Mouse (Mus musculus) MEL (cell line): Measurements from ENCODE around the gene Dph1. TPM values are rescaled to one million over a fixed set of nuclear protein-coding genes. Genes with fewer than 3 reads are reported as not detected.

ENCODE experiments used
- DNase-seq: peaks from one replicate; pipeline ENCODE4 v3.0.0; 2011; ENCODE audit warnings: low read depth, low spot score
- H3K27ac ChIP-seq: 2 replicates; pipeline ENCODE4 v1.5.1; 2012; ENCODE audit warnings: low read depth, mild to moderate bottlenecking, control low read depth, low read length, moderate library complexity; ENCODE audit not compliant: control insufficient read depth
- H3K27me3 ChIP-seq, 2 experiments: fragments of 150-350 bp in 1 of 2; sonication (generic) in 1 of 2; 2 replicates each; pipeline ENCODE4 v1.6.1; 2012; ENCODE audit warnings: low read length in 2 of 2, mild to moderate bottlenecking in 2 of 2, improper control_type of control experiment in 1 of 2, moderate library complexity in 1 of 2; ENCODE audit not compliant: insufficient read depth in 2 of 2, control insufficient read depth in 1 of 2
- H3K36me3 ChIP-seq, 2 experiments: 2 replicates each; pipeline ENCODE4 v1.6.1; 2012 to 2014; ENCODE audit warnings: low read length in 2 of 2, improper control_type of control experiment in 1 of 2, inconsistent platforms in 1 of 2, mild to moderate bottlenecking in 1 of 2; ENCODE audit not compliant: insufficient read depth in 2 of 2, control insufficient read depth in 1 of 2
- H3K4me1 ChIP-seq, 2 experiments: fragments of 150-350 bp in 1 of 2; sonication (generic) in 1 of 2; 2 replicates each; pipeline ENCODE4 v1.6.1; 2012; ENCODE audit warnings: low read length in 2 of 2, improper control_type of control experiment in 1 of 2, mild to moderate bottlenecking in 1 of 2; ENCODE audit not compliant: insufficient read depth in 2 of 2, control insufficient read depth in 1 of 2
- H3K4me3 ChIP-seq, 2 experiments: fragments of 150-350 bp in 1 of 2; sonication (generic) in 1 of 2; 2 replicates each; pipeline ENCODE4 v1.5.1; 2012; ENCODE audit warnings: low read depth in 2 of 2, low read length in 2 of 2, mild to moderate bottlenecking in 2 of 2, moderate library complexity in 2 of 2, control low read depth in 1 of 2, improper control_type of control experiment in 1 of 2; ENCODE audit not compliant: control insufficient read depth in 1 of 2, insufficient read depth in 1 of 2
- H3K79me2 ChIP-seq: 2 replicates; pipeline ENCODE4 v1.6.1; 2012; ENCODE audit warnings: mild to moderate bottlenecking, low read length, moderate library complexity; ENCODE audit not compliant: control insufficient read depth, poor library complexity, insufficient read depth
- H3K9ac ChIP-seq: 2 replicates; pipeline ENCODE4 v1.6.1; 2012; ENCODE audit warnings: low read depth, mild to moderate bottlenecking, control low read depth, low read length, moderate library complexity; ENCODE audit not compliant: control insufficient read depth, poor library complexity, severe bottlenecking
- H3K9me3 ChIP-seq: fragments of 150-350 bp; sonication (generic); replicated peaks from 2 replicates; pipeline ENCODE4 v1.6.1; 2012; ENCODE audit warnings: mild to moderate bottlenecking, low read length, improper control_type of control experiment, moderate library complexity; ENCODE audit not compliant: insufficient read depth
- CHD1 ChIP-seq: IDR thresholded peaks from 2 replicates; pipeline ENCODE4 v1.6.1; 2012; ENCODE audit warnings: low read depth, mild to moderate bottlenecking, inconsistent platforms, low read length, improper control_type of control experiment
- CTCF ChIP-seq, 3 experiments: IDR thresholded peaks in 2 of 3; conservative IDR thresholded peaks in 1 of 3; 2 replicates each; pipeline ENCODE4 v1.5.1; 2011 to 2012; ENCODE audit warnings: low read length in 3 of 3, low read depth in 2 of 3, mild to moderate bottlenecking in 2 of 3, improper control_type of control experiment in 1 of 3, inconsistent platforms in 1 of 3, mixed read lengths in 1 of 3, moderate library complexity in 1 of 3; ENCODE audit not compliant: control insufficient read depth in 1 of 3, insufficient read depth in 1 of 3, poor library complexity in 1 of 3, severe bottlenecking in 1 of 3
- E2F4 ChIP-seq: IDR thresholded peaks from 2 replicates; pipeline ENCODE4 v1.6.1; 2011; ENCODE audit warnings: low read depth, low read length, improper control_type of control experiment, borderline replicate concordance
- EP300 ChIP-seq, 2 experiments: IDR thresholded peaks; 2 replicates each; pipeline ENCODE4 v1.6.1; 2011; ENCODE audit warnings: improper control_type of control experiment in 2 of 2, low read length in 2 of 2, low read depth in 1 of 2, mild to moderate bottlenecking in 1 of 2
- ETS1 ChIP-seq: IDR thresholded peaks from 2 replicates; pipeline ENCODE4 v1.6.1; 2012; ENCODE audit warnings: low read depth, mild to moderate bottlenecking, inconsistent platforms, low read length, improper control_type of control experiment, moderate library complexity
- GATA1 ChIP-seq: IDR thresholded peaks from 2 replicates; pipeline ENCODE4 v1.6.1; 2011; ENCODE audit warnings: low read depth, low read length, improper control_type of control experiment
- MAFK ChIP-seq: IDR thresholded peaks from 2 replicates; pipeline ENCODE4 v1.6.1; 2011; ENCODE audit warnings: low read depth, mild to moderate bottlenecking, low read length, improper control_type of control experiment, borderline replicate concordance
- MAX ChIP-seq: IDR thresholded peaks from 2 replicates; pipeline ENCODE4 v1.6.1; 2011; ENCODE audit warnings: low read length, improper control_type of control experiment
- MEF2A ChIP-seq: IDR thresholded peaks from 2 replicates; pipeline ENCODE4 v1.6.1; 2014; ENCODE audit warnings: low read depth, mild to moderate bottlenecking, inconsistent platforms, low read length, improper control_type of control experiment; ENCODE audit not compliant: poor library complexity, insufficient replicate concordance, severe bottlenecking; ENCODE audit errors: extremely low read depth
- MXI1 ChIP-seq: IDR thresholded peaks from 2 replicates; pipeline ENCODE4 v1.6.1; 2011; ENCODE audit warnings: mild to moderate bottlenecking, low read depth, low read length, improper control_type of control experiment
- MYB ChIP-seq: IDR thresholded peaks from 2 replicates; pipeline ENCODE4 v1.6.1; 2011; ENCODE audit warnings: mild to moderate bottlenecking, low read depth, low read length, improper control_type of control experiment
- NRF1 ChIP-seq: IDR thresholded peaks from 2 replicates; pipeline ENCODE4 v1.6.1; 2014; ENCODE audit warnings: low read depth, mild to moderate bottlenecking, inconsistent platforms, low read length, improper control_type of control experiment, moderate library complexity; ENCODE audit not compliant: poor library complexity, insufficient read depth, severe bottlenecking
- POLR2A ChIP-seq, 2 experiments: IDR thresholded peaks; 2 replicates each; pipeline ENCODE4 v1.6.1; 2011 to 2012; ENCODE audit warnings: low read length in 2 of 2, mild to moderate bottlenecking in 2 of 2, control low read depth in 1 of 2, improper control_type of control experiment in 1 of 2, low read depth in 1 of 2, moderate library complexity in 1 of 2; ENCODE audit not compliant: control insufficient read depth in 1 of 2, insufficient read depth in 1 of 2, poor library complexity in 1 of 2
- POLR2AphosphoS2 ChIP-seq: IDR thresholded peaks from 2 replicates; pipeline ENCODE4 v1.6.1; 2011; ENCODE audit warnings: low read length, improper control_type of control experiment
- POLR2AphosphoS5 ChIP-seq: IDR thresholded peaks from 2 replicates; pipeline ENCODE4 v1.6.1; 2012; ENCODE audit warnings: low read depth, borderline replicate concordance, mild to moderate bottlenecking, inconsistent platforms, low read length, moderate library complexity, mixed read lengths
- RCOR1 ChIP-seq: IDR thresholded peaks from 2 replicates; pipeline ENCODE4 v1.6.1; 2012; ENCODE audit warnings: low read depth, mild to moderate bottlenecking, inconsistent platforms, low read length, improper control_type of control experiment
- SIN3A ChIP-seq: IDR thresholded peaks from 2 replicates; pipeline ENCODE4 v1.6.1; 2012; ENCODE audit warnings: low read length, improper control_type of control experiment, inconsistent platforms
- TAL1 ChIP-seq: IDR thresholded peaks from 2 replicates; pipeline ENCODE4 v1.6.1; 2012; ENCODE audit warnings: mild to moderate bottlenecking, inconsistent platforms, low read length, moderate library complexity, mixed read lengths
- TBP ChIP-seq: IDR thresholded peaks from 2 replicates; pipeline ENCODE4 v1.8.0; 2011; ENCODE audit warnings: low read depth, low read length, improper control_type of control experiment
- TCF12 ChIP-seq: IDR thresholded peaks from 2 replicates; pipeline ENCODE4 v1.6.1; 2014; ENCODE audit warnings: low read depth, mild to moderate bottlenecking, inconsistent platforms, low read length, improper control_type of control experiment, moderate library complexity
- USF1 ChIP-seq: IDR thresholded peaks from 2 replicates; pipeline ENCODE4 v1.6.1; 2014; ENCODE audit warnings: low read depth, mild to moderate bottlenecking, inconsistent platforms, low read length, improper control_type of control experiment, moderate library complexity
- USF2 ChIP-seq, 2 experiments: IDR thresholded peaks; 2 replicates each; pipeline ENCODE4 v1.6.1; 2011 to 2012; ENCODE audit warnings: improper control_type of control experiment in 2 of 2, low read length in 2 of 2, borderline replicate concordance in 1 of 2, inconsistent platforms in 1 of 2, low read depth in 1 of 2, mild to moderate bottlenecking in 1 of 2; ENCODE audit not compliant: insufficient read depth in 1 of 2
- polyA plus RNA-seq, 2 experiments: library from polyadenylated mRNA; stranded (reverse) in 1 of 2; unstranded in 1 of 2; fragments of >175 nt in 1 of 2; fragments of >200 nt in 1 of 2; gene quantifications; 2 replicates each; pipeline versions ENCODE4 v1.2.1 to v1.2.4; 2012; ENCODE audit warnings: low replicate concordance in 2 of 2, low read depth in 1 of 2; ENCODE audit not compliant: insufficient read length in 2 of 2, insufficient read depth in 1 of 2, missing spikeins in 1 of 2
- total RNA-seq: library from RNA; depleted of rRNA; stranded (reverse); fragments of 300-350 nt; gene quantifications from 2 replicates; pipeline ENCODE4 v1.2.3, GENCODE M21; 2012

Dph1 gene
- total and polyA plus RNA-seq, 3 experiments, result 58.4 to 59.5 TPM; not detected in 1

DNA sequence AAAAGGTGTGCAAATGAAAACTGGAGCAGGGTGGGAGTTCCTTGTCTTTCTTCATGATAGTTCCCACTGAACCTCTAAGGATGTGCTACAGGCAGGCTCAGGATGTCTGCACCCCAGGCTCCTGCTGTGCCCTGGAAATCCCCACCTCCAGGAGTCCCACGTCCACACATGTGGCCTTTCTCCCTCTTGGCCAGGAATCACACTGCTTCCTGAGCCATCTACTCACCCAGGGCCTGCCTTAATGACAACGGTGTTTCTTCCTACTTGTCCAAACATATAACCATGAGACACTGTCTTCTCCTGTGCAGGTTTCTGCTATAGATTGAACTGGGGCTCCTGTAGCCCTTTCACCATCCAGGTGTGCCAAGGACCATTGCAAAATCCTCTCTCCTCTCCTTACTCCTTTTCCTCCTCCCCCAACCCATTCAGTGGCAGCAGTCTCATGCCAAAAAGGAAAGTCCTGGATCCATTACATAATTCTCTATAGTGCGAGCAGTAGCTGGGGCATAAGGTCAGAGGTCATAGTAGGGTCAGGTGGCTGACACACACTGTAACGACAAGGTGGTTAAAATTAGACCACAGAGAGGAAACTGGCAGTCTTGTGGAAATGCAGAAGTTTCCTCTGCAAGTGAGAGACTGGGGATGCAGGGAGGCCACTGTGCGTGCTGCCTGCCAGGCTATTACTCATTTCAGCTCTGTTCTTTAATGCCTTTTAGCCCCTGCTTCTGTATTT is 54.2 kb downstream of the Dph1 start (continued):
- TF ChIP-seq TCF12, result no peak
- no peak for TF ChIP-seq TAL1
- TF ChIP-seq SIN3A, result no peak

DNA sequence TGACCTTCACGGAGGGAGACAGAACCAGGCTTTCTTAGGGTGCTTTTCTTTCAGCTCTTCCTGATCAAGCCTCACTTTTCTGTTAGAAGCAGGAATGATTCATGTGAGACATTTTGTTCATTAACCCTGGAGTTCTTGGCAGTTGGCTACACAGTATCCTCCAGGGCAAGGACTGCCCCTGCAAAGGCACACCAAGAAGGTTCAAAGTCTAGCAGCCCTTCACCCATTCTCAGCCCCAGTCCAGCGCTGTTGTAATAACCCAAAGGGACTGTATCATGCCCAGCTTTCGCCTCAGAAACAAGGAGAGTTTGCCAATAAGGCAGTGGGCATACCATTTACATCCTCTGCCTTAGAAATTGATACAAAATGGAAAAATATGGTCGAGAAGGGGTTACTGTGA is 55.7 kb downstream of the Dph1 start:
- H3K4me1 ChIP-seq, result peaks cover 9 to 11% of the 10 kb centered on the region in 2 experiments; a peak in 3 of 4 replicates
- no peak overlapping the region for H3K27ac ChIP-seq
- TF ChIP-seq NRF1 (no peak), CHD1 (no peak), ETS1 (no peak), RCOR1 (no peak), TAL1 (no peak), GATA1 (no peak), MAFK (no peak), USF1 (no peak), POLR2A (IDR thresholded peaks at IDR 0.05; ENCODE audit: control insufficient read depth in 1 of 2, insufficient read depth in 1 of 2, low read depth in 1 of 2, low read length in 2 of 2, poor library complexity in 1 of 2) (no peak), SIN3A (no peak), MYB (no peak), EP300 (IDR thresholded peaks at IDR 0.05; ENCODE audit: low read depth in 1 of 2, low read length in 2 of 2) (no peak), MAX (no peak)
- TF ChIP-seq, all 39 proteins: peak for 0
- Histone ChIP-seq H3K4me3 (no peak overlapping the region), H3K9me3 (no peaks in the 10 kb centered on the region), H3K27me3 (no peaks in the 10 kb centered on the region), H3K36me3 (peaks cover 2 to 5% of the 10 kb centered on the region in 2 experiments; a peak in 2 of 4 replicates), H3K79me2 (no peaks in the 10 kb centered on the region), H3K9ac (no peak overlapping the region)
- no peak for DNase-seq

DNA sequence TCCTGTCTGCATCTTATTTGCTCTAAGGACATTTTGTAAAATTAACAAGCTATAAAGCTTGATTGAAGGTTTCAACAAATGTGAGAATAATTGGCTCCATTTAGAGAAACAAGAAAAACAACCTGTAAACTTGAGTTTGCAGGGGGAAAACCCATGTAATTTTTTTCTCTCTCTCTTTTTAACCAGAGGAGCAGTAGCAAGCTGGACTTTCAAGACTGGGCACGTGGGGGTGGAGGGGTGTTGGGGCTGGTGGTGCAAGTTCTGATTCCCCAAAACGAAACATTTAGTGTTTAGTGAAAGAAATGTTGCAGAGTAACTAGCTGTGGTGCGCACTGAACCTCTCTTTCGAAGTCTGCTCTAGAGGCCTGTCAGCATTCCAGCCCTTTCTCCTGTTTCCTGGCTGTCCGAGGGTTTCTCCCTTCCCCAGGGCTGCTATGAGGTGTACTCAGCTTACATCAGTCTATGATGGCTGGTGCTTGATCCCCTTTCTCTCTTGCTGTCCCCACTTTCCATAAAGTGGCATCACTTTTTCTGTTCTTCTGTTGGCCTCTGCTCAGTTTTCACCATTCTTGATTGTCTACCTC is 56.5 kb downstream of the Dph1 start:
- Histone ChIP-seq H3K27me3 (no peaks in the 10 kb centered on the region), H3K4me1 (peaks cover 9 to 11% of the 10 kb centered on the region in 2 experiments; a peak in 3 of 4 replicates), H3K4me3 (no peak overlapping the region), H3K9ac (no peak overlapping the region), H3K27ac (no peak overlapping the region), H3K9me3 (no peaks in the 10 kb centered on the region), H3K79me2 (no peaks in the 10 kb centered on the region), H3K36me3 (peaks cover 2 to 5% of the 10 kb centered on the region in 2 experiments; a peak in 2 of 4 replicates)
- TF ChIP-seq NRF1 (no peak), TBP (no peak), MXI1 (no peak), E2F4 (no peak), POLR2A (IDR thresholded peaks at IDR 0.05; ENCODE audit: control insufficient read depth in 1 of 2, insufficient read depth in 1 of 2, low read depth in 1 of 2, low read length in 2 of 2, poor library complexity in 1 of 2) (no peak), USF2 (IDR thresholded peaks at IDR 0.05; ENCODE audit: borderline replicate concordance in 1 of 2, insufficient read depth in 1 of 2, low read depth in 1 of 2, low read length in 2 of 2) (no peak), SIN3A (no peak), USF1 (no peak), RCOR1 (no peak), MYB (no peak), POLR2AphosphoS5 (no peak), MAFK (no peak), TCF12 (no peak), CTCF (IDR thresholded peaks at IDR 0.05 in 2 of 3, conservative IDR thresholded peaks at IDR 0.05 in 1 of 3; ENCODE audit: control insufficient read depth in 1 of 3, insufficient read depth in 1 of 3, low read depth in 2 of 3, low read length in 3 of 3, poor library complexity in 1 of 3, severe bottlenecking in 1 of 3) (no peak), MEF2A (no peak), POLR2AphosphoS2 (no peak), EP300 (IDR thresholded peaks at IDR 0.05; ENCODE audit: low read depth in 1 of 2, low read length in 2 of 2) (no peak)
- no peak for DNase-seq
